Mouse (Mus musculus): ENCODE results near the gene 4930402H24Rik.

- TF ChIP-seq CTCF (IDR thresholded peaks at IDR 0.05) (no peak), EP300 (IDR thresholded peaks at IDR 0.05) (no peak)
These were observed 19.2 kb downstream of the 4930402H24Rik start for GRCm38 (mm10) chr2:130886983-130887382.

All from lung, postnatal 0 days (tissue).